Mouse (Mus musculus) neural tube, embryonic 13.5 days (tissue): ENCODE results near the gene Six2. TPM values are rescaled to one million over a fixed set of nuclear protein-coding genes. Genes with fewer than 3 reads are reported as not detected.
A peak's percentile ranks its signal among the peaks of the same experiment; 100 is the strongest.
"Not testable (repeated sequence)": the region's sequence is repeated elsewhere in the genome, so short reads cannot be mapped to it uniquely, and the experiment has no call there.

Experiments
- ATAC-seq: fragments of 200-750 bp; cut with Nextera tagmentation; 2 replicates; pipeline ENCODE4 v1.8.0; 2017; ENCODE audit warnings: low read depth, mild to moderate bottlenecking, moderate TSS enrichment, moderate library complexity
- H3K27ac ChIP-seq: fragments of 300-500 bp; sonication (generic); replicated peaks from 2 replicates; pipeline ENCODE4 v1.5.1; 2015; ENCODE audit warnings: moderate library complexity, mild to moderate bottlenecking, inconsistent platforms
- H3K27me3 ChIP-seq: fragments of 300-500 bp; sonication (generic); 2 replicates; pipeline ENCODE4 v1.6.1; 2015; ENCODE audit warnings: mild to moderate bottlenecking, inconsistent platforms
- H3K36me3 ChIP-seq: fragments of 300-500 bp; sonication (generic); 2 replicates; pipeline ENCODE4 v1.6.1; 2015; ENCODE audit warnings: mild to moderate bottlenecking, inconsistent platforms
- H3K4me1 ChIP-seq: fragments of 300-500 bp; sonication (generic); replicated peaks from 2 replicates; pipeline ENCODE4 v1.6.1; 2015; ENCODE audit warnings: inconsistent platforms
- H3K4me2 ChIP-seq: fragments of 300-500 bp; sonication (generic); 2 replicates; pipeline ENCODE4 v1.6.1; 2015; ENCODE audit warnings: inconsistent platforms, mild to moderate bottlenecking, moderate library complexity
- H3K4me3 ChIP-seq: fragments of 300-500 bp; sonication (generic); 2 replicates; pipeline ENCODE4 v1.5.1; 2015; ENCODE audit warnings: mild to moderate bottlenecking, inconsistent platforms
- H3K9ac ChIP-seq: fragments of 300-500 bp; sonication (generic); 2 replicates; pipeline ENCODE4 v1.6.1; 2015; ENCODE audit warnings: moderate library complexity, mild to moderate bottlenecking, inconsistent platforms
- H3K9me3 ChIP-seq: fragments of 300-500 bp; sonication (generic); 2 replicates; pipeline ENCODE4 v1.6.1; 2016; ENCODE audit warnings: inconsistent platforms
- whole genome bisulfite sequencing: fragments of 180-500 bp; shearing (Covaris S2); methylation state at CpG from one replicate; pipeline ENCODE4 v1.1.7; 2015; 5-methylcytosine and 5-hydroxymethylcytosine counted together
- polyA plus RNA-seq: library from polyadenylated mRNA; unstranded; fragments of >200 nt; fragmentation: Nextera tagmentation; extraction: Ambion mirVana; gene quantifications from 2 replicates; pipeline ENCODE4 v1.2.1, GENCODE M21; 2015

The Six2 gene
- polyA plus RNA-seq, 1 experiment from 2014 or later: not detected

DNA sequence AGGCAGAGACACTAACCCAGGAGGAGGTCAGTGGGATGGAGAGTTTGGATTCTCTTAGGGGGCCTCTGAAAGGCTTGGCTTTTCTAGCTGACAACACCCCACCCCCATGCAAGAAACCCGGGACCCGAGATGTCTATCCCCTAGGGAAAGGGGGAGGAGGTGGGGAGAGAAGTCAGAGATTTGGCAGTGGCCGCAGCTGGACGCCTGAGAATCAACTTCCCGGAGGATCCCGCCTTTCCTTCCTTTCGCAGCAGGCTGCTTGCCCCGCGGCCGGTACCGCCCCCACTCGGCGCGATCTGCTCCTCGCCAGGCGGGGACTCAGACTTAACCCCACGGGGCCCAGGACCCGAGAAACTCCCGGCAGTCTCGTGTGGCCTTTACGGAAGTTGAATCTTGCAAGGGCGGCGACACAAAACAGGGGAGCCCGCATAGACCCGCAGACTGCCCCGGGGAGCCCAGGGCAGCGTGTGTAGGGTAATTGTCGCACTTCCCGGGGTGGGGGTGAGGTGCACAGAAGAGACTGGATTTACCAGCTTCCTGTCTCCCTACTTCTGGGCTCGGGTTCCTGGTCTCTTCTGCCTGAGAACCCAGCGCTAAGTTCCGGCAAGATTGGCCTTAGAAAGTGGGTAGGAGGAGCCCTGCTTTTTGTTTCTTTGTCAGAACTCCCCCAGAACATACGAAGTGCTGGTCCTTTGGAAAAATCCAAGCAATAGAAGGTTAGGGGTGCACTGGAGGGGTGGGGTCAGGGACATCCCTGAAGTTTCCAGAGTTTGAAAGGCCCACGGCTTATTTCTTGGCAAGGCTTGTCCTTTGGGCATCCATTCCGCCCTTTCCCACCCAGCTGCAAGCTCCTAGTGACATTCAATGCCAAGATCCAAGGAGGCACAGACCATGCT, 1.1 kb upstream of the Six2 start:
- Histone ChIP-seq H3K27me3 (peaks cover 99% of the 10 kb centered on the region), H3K27ac (no peak overlapping the region), H3K4me3 (peak overlapping the region; percentile 37), H3K36me3 (no peaks in the 10 kb centered on the region), H3K4me2 (peak overlapping the region; percentile 58), H3K4me1 (peaks cover 22% of the 10 kb centered on the region), H3K9ac (no peak overlapping the region), H3K9me3 (no peaks in the 10 kb centered on the region)
- no peak for ATAC-seq
- WGBS: under 1% methylated on average over 35 of the region's 35 CpGs

DNA sequence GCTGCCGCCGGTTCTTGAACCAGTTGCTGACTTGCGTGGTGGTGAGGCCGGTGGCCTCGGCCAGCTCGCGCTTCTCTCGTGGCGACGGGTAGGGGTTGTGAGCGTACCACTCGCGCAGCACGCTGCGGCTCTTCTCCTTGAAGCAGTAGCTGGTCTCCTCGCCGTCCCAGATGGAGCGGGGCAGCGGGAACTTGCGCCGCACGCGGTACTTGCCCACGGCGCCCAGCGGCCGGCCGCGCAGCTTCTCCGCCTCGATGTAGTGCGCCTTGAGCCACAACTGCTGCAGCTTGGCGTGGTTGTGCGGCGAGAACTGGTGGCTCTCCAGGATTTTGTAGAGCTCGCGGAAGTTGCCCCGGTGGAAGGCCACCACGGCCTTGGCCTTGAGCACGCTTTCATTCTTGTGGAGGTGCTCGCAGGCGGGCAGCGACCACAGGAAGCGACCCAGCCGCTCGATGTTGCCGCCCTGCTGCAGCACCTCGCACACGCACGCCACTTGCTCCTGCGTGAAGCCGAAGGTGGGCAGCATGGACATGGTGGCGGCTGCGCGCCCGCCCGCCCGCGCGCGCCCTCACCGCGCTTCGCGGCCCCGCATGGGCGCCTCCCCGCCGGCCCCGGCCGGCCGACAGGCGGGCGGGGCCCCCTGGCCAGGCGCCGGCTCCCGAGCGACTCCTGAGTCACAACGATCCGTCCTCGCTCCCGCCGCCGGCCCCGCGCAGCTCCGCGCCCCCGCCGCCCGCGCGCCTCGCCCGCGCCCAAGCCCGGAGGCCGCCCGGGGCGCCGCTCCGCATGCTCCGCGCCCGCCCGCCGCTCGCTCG, 446 bp downstream of the Six2 start:
- no peak overlapping the region for H3K27ac ChIP-seq
- no peaks in the 10 kb centered on the region for H3K36me3 ChIP-seq
- H3K9ac ChIP-seq: no peak overlapping the region; the same call in 1 of the 2 replicates
- H3K9me3 ChIP-seq: no peaks in the 10 kb centered on the region
- H3K4me3 ChIP-seq: peak overlapping the region; percentile 37
- WGBS: 1% methylated on average over 105 of the region's 109 CpGs
- peaks cover 22% of the 10 kb centered on the region for H3K4me1 ChIP-seq
- peak; percentile 29 for ATAC-seq
- peaks cover 99% of the 10 kb centered on the region for H3K27me3 ChIP-seq
- H3K4me2 ChIP-seq: peak overlapping the region; percentile 58

DNA sequence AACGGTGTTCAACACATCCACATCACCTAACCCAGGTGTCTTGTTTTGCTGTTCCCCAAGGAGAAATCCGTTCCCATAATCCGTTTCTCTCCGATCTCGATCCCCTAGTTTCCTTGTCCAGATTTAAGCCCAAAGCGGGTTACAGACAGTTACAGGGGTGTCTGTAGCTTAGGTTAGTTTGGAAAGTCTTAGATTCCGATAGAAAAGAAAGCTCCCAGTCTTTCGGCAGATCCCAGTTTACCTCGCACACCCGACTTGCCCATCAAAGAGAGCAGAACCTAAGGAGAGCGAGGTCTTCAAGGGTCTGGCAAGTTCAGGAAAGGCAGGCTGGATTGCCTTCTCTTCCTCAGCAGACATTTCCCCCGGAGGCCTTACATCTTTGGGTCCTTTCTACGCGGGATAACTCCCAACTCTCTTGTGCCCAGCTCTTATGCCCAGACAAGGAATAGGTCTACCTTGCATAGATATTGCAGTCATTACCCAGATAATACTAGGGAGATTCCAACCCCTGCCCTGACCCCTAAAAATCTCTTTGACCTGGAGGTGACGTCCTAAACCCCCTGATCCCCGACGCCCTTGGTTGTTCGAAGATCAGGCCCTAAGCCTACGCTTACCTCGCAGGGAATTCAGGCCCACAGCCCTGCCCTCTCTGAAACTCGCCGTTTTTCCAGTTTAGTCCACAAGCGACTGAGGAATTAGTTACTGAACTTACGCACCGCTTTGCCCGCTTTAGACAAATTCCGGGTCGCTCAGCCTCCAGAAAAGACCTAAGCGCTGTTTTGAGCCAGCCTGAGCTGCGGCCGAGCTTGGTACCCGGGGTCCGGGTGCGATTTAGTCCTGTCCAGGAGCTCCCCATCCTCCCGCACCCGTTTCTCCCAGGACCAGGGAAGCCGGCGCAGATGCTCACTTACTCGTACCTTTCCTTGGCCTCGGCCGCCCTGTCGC, 1.3 kb downstream of the Six2 start:
- ATAC-seq: no peak
- under 1% methylated on average over 42 of the region's 42 CpGs for WGBS

DNA sequence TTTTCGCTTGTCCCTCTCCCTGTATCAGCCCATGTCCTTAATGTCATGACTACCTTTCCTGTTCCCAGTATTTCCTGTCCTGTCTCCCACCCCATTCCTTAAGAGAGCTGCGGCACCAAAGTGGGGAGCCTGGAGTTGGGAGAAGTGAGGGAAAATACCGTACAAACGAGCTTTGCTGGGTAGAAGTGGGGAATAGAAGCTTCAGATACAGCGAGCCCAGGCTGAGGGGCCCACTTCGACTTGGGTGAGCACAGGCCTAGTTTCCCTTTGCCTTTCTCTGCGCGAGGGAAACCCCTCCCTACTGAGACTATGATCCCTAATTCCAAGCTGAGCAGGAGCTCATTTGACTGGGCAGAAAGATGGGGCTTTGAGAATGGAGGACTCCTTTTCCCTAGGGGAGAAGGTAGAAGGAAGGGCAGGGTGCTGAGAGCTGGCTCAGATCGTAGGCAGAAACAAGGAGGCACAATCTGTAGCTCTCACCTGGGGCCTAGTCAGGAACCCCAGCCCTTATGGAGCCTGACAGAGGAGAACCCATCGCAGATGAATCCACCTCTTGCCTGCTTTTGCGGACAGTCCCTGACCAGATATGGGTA, 2.3 kb downstream of the Six2 start:
- 3% methylated on average over 11 of the region's 11 CpGs for WGBS
- peaks cover 99% of the 10 kb centered on the region for H3K27me3 ChIP-seq
- H3K4me2 ChIP-seq: no peak overlapping the region
- no peak overlapping the region for H3K9ac ChIP-seq
- H3K27ac ChIP-seq: no peak overlapping the region
- no peaks in the 10 kb centered on the region for H3K9me3 ChIP-seq
- no peak for ATAC-seq
- no peak overlapping the region for H3K4me3 ChIP-seq
- H3K4me1 ChIP-seq: peaks cover 22% of the 10 kb centered on the region
- no peaks in the 10 kb centered on the region for H3K36me3 ChIP-seq

More for the DNA sequence above, 1.3 kb downstream of the Six2 start:
- Histone ChIP-seq H3K27ac (no peak overlapping the region), H3K4me2 (peak overlapping the region; percentile 58; the same call in 1 of the 2 replicates), H3K4me1 (peaks cover 22% of the 10 kb centered on the region), H3K9ac (no peak overlapping the region), H3K4me3 (peak overlapping the region; percentile 37), H3K27me3 (peaks cover 99% of the 10 kb centered on the region), H3K36me3 (no peaks in the 10 kb centered on the region), H3K9me3 (no peaks in the 10 kb centered on the region)

DNA sequence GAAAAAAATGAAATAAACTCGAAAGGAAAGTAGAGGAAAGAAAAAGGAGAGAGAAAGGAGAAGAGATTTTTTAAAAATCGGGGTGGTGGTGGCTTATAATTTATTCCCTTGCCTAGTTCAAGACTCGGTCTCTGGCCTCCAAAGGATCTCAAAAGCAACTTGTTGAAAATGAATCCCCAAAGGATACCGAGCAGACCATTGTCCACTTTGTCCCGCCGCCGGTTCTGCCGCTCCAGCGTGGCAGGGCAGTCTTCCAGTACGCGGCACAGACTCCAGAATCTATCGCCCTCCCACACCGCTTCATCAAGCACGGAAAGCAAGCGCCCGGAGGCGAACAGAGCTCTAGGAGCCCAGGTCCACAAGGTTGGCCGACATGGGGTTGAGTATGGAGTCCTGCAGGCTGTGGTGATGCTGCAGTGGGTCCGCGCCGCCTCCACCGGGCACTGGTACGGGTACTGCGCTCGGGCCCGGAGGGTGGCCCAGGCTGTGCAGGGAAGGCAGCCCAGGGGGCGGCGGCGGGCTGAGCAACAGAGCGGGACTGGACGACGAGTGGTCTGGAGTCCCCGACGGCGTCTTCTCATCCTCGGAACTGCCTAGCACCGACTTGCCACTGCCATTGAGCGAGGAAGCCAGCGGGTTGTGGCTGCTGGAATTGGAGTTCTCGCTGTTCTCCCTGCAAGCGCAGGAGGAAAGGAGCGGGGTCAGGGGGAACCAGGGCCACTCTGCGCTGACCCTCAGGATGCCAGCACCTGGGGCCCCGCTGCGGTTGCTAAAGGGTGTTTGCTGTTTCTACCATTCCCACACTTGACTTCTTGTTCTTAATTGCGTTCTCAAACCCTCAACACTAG, 3.0 kb downstream of the Six2 start:
- H3K36me3 ChIP-seq: no peaks in the 10 kb centered on the region
- no peak for ATAC-seq
- no peak overlapping the region for H3K27ac ChIP-seq
- H3K9me3 ChIP-seq: no peaks in the 10 kb centered on the region
- no peak overlapping the region for H3K4me2 ChIP-seq
- H3K4me1 ChIP-seq: peaks cover 22% of the 10 kb centered on the region
- WGBS: under 1% methylated on average over 46 of the region's 46 CpGs
- H3K27me3 ChIP-seq: peaks cover 99% of the 10 kb centered on the region
- H3K9ac ChIP-seq: no peak overlapping the region
- H3K4me3 ChIP-seq: no peak overlapping the region

DNA sequence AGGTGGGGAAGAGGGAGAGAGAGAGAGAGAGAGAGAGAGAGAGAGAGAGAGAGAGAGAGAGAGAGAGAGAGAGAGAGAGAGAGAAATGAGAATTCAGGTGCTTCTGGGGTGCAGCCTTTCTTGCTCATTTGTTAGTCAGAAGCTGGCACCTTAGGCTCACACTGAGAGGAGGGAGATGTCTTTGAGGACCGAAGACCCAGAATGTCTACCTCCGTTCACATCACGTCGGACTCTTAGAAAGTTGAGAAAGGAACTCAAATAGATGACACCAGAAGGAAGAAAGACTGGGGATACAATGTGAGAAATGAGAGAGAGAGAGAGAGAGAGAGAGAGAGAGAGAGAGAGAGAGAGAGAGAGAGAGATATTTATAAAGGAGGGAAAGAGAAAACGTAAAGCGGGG, 3.6 kb downstream of the Six2 start:
- H3K9ac ChIP-seq, ATAC-seq, H3K4me3 ChIP-seq, H3K36me3 ChIP-seq, H3K9me3 ChIP-seq, H3K27ac ChIP-seq, H3K4me2 ChIP-seq: not testable (repeated sequence)
- Histone ChIP-seq H3K4me1 (peaks cover 27% of the 10 kb centered on the region), H3K27me3 (peaks cover 99% of the 10 kb centered on the region)
- 3% methylated on average over 6 of the region's 6 CpGs for WGBS

DNA sequence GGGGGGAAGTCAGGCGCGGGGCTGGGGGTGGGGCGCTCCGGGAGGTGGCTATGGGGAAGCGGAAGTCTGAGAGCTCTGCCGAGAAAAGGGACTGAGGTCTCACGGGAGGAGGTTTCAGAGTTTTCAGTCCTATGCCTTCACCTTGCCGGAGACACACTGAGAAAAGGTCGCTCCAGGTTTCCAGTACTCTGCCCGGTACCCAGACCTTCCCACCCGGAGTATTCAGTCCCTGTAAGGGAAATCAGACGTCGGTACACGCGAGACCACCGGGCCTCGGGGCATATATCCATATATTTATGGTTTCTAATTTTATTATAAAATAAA, 4.1 kb downstream of the Six2 start:
- Histone ChIP-seq H3K4me1 (peaks cover 24% of the 10 kb centered on the region), H3K36me3 (no peaks in the 10 kb centered on the region), H3K9me3 (no peaks in the 10 kb centered on the region), H3K4me2 (no peak overlapping the region), H3K27me3 (peaks cover 99% of the 10 kb centered on the region), H3K4me3 (no peak overlapping the region), H3K9ac (no peak overlapping the region), H3K27ac (no peak overlapping the region)
- WGBS: under 1% methylated on average over 17 of the region's 17 CpGs
- ATAC-seq: no peak

DNA sequence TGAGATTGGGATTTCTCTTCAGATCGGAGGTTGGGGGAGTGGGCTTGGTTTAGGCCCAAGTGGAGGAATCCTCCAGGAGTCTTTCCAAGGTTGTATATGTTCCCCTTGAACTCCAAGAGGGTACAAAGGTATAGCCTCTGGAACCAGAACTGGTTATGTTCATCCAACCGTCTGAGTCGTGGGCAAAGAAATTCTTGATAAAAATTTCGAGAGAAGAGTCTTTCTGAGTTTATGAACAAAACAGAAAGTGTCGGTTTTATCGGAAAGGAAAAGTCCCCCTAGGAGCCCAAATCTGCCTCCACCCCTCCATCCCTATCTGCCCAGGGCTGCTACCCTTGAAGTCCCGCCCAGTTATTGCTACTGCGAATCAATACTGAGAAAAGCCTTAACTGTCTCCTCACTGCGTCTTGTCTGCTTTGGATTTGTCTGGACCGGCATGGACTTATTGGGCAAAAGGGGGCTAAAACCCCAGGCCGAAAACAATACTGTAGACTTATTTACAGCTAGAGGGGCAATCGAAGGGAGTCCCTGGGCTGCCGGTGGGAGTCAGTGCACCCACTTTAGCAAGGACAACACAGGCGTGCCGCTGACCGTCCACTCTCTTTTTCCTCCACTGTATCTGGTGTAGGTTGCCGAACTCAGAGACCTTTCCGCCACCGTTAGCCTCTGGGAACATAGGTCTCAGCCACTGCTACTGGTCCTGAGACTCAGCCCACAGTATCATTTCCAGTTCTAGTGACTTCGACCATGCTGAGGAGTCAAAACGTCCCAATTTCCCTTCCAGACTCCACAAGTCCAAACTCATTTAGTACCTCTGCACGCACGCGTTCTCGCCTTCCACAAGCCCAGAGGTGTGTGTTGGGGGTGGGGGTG, 4.7 kb downstream of the Six2 start:
- no peaks in the 10 kb centered on the region for H3K9me3 ChIP-seq
- H3K36me3 ChIP-seq: no peaks in the 10 kb centered on the region
- H3K9ac ChIP-seq: no peak overlapping the region
- under 1% methylated on average over 25 of the region's 25 CpGs for WGBS
- no peak overlapping the region for H3K27ac ChIP-seq
- no peak overlapping the region for H3K4me2 ChIP-seq
- H3K4me1 ChIP-seq: peaks cover 18% of the 10 kb centered on the region
- H3K4me3 ChIP-seq: no peak overlapping the region
- peaks cover 99% of the 10 kb centered on the region for H3K27me3 ChIP-seq
- ATAC-seq: no peak

DNA sequence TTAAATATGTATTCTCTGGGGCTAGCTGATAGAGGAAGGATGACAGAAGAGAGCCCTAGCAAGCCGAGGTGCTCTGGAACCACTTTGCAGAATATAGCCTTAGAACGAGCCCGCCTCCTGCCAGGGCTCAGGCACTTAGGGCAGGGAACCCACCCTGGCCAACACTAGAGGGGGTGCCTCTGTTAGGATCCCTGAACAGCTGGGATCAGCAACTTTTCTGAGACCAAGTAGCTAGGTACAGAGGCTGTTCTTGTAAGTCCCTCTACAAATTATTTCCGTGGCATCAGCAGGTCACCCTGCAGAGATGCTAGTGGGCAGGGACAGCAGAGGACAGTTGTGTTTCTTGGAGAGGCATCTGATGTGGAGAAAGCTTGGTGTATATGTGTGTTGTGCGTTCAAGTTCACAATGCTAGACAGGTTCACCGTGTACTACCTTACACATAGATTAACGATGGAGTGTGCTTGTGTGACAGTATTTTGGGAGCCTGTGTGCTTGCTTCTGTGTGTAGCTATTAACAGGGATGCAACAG, 5.8 kb downstream of the Six2 start:
- Histone ChIP-seq H3K27me3 (peaks cover 99% of the 10 kb centered on the region), H3K9ac (no peak overlapping the region), H3K9me3 (no peaks in the 10 kb centered on the region), H3K4me3 (no peak overlapping the region), H3K4me2 (no peak overlapping the region), H3K36me3 (no peaks in the 10 kb centered on the region), H3K27ac (no peak overlapping the region), H3K4me1 (peaks cover 7% of the 10 kb centered on the region)
- 3% methylated on average over 7 of the region's 7 CpGs for WGBS
- no peak for ATAC-seq

DNA sequence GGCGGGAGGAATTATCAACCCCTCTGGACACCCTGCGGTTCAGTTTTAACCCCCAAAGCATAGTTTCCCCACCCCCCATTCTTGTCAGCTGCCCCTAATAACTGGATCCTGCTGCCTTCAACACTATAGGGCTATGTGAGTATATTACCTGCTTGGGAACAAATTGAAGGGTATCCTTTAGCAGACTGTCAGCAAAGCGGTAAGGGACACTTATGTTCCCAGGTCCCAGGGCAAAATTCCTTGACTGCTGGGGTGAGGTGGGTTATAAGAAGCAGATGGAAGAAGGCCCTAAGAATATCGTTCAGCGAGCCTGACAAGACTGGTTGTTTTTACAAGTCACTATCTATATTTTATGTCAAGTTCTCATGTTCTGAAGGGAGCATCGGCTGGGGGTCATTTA, 6.3 kb downstream of the Six2 start:
- Histone ChIP-seq H3K27me3 (peaks cover 99% of the 10 kb centered on the region), H3K36me3 (no peaks in the 10 kb centered on the region), H3K4me3 (no peak overlapping the region), H3K9ac (no peak overlapping the region), H3K9me3 (no peaks in the 10 kb centered on the region), H3K27ac (no peak overlapping the region), H3K4me2 (no peak overlapping the region), H3K4me1 (peaks cover 6% of the 10 kb centered on the region; the same call in 1 of the 2 replicates)
- 7% methylated on average over 6 of the region's 6 CpGs for WGBS
- no peak for ATAC-seq
